Mouse (Mus musculus): ENCODE results near the gene S1pr5.
"Not testable (repeated sequence)": the region's sequence is repeated elsewhere in the genome, so short reads cannot be mapped to it uniquely, and the experiment has no call there.

Gene S1pr5

DNA sequence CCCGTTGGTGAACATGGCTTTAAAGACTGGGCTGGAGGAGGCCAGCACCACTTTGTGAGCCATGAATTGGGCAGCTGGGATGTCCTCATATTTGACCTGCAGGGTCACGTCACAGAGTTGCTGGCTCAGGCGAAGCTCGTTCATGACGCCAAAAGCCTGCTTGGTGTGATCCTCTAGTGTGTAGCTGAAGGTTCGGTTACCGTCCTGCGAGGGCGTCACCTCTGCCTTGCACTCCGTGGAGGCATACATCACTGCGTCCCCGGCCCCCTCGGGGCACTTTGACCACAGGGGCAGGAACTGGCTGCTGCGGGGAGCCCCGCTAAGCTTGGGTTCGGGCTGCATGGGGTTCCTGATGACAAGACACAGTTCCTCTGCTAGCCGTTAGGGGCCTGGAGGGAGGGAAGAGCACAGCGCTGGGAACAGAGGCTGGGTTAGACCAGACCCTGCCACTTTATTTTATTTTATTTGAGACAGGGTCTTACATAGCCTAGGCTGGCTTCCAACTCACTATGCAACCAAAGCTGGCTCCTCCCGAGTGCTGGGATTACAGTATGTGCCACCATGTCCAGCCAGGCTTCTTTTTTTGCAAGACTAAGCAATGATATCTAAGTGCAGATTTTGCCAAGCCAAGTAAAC is 10.8 kb downstream of the S1pr5 start:
- no peak for DNase-seq (ENCODE audit: low spot score)

- DNase-seq (ENCODE audit: low spot score) = no peak
Observed at GRCm38 (mm10) chr9:21236991-21237367, 11.3 kb downstream of the S1pr5 start.

DNA sequence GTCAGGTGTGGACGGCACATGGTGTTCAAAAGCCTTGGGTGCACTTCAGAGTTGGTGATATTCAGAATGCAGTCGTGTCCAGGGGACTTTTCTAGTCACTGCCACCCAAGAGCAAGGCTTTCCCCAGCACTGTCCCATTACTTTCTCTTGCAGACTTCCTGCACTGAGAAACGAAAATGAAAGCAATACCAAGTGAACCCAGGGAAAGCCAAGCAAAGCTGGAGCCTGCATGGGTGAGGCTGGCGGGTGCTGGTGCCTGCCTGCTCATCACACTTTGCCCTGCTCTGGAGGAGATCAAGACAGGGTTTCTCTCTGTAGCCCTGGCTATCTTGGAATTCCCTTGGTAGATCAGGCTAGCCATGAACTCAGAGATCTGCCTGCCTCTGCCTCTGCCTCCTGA is 12.9 kb downstream of the S1pr5 start:
- DNase-seq (ENCODE audit: low spot score) = no peak

GRCm38 (mm10) chr9:21233805-21234204 is 14.4 kb downstream of the S1pr5 start:
- no peak for DNase-seq (ENCODE audit: low spot score)

- no peak for DNase-seq (ENCODE audit: low spot score)
Observed at GRCm38 (mm10) chr9:21233366-21233765, 14.9 kb downstream of the S1pr5 start.

DNA sequence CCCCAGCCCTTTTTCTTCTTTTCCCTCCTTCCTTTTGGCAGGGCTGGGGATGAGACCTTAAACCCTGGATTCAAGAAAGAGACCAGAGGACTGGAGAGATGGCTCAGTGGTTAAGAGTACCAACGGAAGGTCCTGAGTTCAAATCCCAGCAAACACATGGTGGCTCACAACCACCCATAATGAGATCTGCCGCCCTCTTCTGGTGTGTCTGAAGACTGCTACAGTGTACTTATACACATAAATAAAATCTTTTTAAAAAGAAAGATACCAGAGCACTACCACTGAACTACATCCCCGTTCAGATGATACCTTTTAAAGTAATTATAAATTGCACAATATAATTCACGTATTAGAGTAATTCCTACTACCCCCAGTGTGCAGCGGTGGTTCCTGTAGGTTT is 15.4 kb downstream of the S1pr5 start:
- DNase-seq (ENCODE audit: low spot score) = no peak

DNA sequence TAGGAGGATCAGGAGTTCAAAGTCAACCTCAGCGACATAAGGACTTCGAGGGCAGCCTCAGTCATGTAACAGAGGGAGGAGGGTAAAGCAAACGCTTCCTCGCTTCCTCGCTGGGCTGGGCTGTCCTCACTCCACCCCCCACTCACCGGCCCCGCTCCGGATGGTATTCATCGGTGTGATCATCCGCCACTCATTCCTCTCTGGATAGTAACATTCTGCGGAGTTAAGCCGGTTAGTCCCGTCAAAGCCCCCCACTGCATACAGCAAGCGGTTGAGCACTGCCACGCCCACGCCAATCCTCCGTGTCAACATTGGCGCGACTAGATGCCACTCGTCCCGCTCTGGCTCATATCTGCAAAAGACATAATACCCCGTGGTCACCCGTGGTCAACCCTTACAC is 16.7 kb downstream of the S1pr5 start:
- DNase-seq (ENCODE audit: low spot score) = no peak

DNA sequence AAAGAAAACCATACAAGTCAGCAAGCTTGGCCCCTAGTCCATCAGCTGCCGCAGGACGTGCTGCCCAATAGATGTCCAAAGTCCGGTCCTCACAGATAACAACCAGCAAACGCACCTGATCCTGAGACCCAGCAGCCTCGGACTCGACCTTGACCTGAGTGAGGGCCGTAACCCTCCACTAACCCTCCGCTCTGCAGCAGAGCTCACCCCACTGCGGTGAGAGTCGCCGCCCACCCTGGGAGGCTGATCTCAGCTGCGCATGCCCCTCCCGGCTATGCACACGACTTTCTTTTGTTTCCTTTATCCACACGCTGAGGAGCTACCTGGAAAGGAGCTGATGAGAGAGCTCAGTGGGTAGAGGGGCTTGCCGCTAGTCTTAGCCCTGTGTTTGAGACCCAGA is 20.9 kb downstream of the S1pr5 start:
- DNase-seq (ENCODE audit: low spot score) = no peak

GRCm38 (mm10) chr9:21225415-21225758 is 22.9 kb downstream of the S1pr5 start:
- no peak for DNase-seq (ENCODE audit: low spot score)

- no peak for DNase-seq (ENCODE audit: low spot score)
Observed at GRCm38 (mm10) chr9:21224576-21225414, 23.4 kb downstream of the S1pr5 start.

- DNase-seq (ENCODE audit: low spot score) = no peak
Observed at GRCm38 (mm10) chr9:21223906-21224305, 24.3 kb downstream of the S1pr5 start.

GRCm38 (mm10) chr9:21223490-21223889 is 24.8 kb downstream of the S1pr5 start:
- not testable (repeated sequence) for DNase-seq (ENCODE audit: low spot score)

DNA sequence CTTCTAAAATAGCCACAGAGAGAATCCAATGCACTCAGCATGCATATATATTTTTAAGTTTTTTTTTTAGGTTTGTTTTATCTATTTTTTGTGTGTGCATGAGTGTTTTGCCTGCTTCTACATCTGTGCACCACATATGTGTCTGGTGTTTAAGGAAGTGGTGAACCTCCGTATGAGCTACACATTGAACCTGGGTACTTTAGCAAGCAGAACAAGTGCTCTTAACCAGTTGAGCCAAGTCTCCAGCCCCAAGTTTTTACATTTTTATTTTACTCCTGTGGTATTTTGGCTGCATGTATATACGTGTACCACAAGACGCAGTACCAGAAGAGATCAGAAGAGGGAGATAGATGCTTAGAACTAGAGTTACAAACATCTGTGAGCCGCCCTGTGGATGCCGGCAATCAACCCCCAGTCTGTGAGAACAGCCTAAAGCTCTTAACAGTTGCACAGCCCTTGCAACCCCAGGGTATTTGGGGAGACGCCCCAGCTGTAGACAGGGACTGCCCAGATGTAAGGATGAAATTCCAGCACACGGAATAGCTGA is 26.8 kb downstream of the S1pr5 start:
- no peak for DNase-seq (ENCODE audit: low spot score)

DNA sequence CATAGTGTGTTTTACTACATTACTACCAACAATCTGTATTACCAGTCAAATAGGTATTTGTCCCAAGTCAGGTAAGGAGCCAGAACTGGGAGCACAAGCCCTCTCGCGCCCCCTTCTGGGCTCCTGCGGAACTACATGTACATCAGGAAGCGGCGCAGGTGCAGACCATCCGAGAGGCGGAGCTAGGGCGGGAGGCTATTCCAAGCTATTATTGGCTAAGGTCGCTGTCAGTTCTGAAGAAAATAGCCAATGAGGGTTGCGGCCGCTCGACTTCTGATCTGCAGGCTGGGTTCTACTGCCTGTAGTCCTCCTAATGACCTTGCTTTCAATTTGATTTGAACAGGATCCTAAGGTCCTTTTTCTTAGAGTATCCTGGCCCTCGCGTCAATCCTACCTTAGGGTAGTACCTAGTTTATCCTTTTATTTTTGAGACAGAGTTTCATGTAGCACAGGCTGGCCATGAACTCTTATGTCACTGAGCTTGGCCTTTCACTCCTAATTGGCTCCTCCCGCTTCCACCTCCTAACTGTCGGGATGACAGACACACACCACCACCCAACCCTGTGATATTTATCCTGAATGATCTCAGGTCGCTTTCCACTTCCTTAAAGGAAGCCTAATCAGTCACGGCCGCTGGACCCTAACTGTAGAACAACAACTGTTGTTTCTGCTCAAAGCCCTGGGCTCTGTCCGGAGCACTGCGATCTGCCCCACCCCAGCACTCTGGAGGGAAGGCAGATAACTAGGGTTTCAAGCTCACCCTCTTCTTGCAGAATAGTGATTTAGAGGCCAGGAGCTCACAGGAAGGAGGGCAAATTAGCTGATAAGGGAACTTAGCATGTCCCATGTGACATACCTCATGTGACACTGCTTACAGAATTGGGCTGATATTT is 27.5 kb downstream of the S1pr5 start:
- peak; percentile 75 for DNase-seq (ENCODE audit: low spot score)

GRCm38 (mm10) chr9:21219820-21220219 is 28.4 kb downstream of the S1pr5 start:
- DNase-seq (ENCODE audit: low spot score) = no peak

DNA sequence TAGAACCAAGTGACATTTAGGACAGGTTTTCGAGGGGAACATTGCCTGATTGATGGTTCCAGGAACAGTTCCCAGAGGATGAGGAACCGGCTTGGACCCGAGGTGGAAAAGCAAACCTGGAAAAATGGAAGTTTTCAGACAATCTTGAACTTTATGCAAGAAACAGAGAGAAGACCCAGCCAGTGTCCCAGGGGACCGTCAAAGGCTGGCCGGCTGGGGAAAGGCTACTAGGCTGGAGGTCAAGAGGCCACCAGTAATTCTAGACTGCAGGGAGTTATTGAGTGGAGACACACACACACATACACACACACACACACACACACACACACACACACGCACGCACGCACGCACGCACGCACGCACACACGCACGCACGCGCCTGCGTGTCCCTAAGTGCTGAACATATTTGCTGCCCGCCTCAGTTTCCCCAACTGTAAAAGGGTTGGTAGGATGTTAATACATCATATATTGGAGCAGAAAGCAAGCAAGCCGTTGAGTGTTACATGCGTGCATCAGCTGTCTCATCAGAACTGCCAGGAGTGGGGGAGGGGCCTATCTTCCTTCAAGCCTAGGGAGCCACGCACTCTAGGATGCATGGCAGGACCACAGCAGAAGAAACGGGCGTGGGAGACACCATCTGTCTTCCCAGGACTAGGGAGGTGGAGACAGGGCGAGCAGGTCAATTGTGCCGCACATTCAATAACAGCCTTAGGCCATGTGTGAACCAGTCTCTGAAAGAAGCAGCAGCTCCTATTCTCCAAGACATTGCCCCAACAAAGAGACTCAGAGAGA is 32.0 kb downstream of the S1pr5 start:
- no peak for DNase-seq (ENCODE audit: low spot score)

DNA sequence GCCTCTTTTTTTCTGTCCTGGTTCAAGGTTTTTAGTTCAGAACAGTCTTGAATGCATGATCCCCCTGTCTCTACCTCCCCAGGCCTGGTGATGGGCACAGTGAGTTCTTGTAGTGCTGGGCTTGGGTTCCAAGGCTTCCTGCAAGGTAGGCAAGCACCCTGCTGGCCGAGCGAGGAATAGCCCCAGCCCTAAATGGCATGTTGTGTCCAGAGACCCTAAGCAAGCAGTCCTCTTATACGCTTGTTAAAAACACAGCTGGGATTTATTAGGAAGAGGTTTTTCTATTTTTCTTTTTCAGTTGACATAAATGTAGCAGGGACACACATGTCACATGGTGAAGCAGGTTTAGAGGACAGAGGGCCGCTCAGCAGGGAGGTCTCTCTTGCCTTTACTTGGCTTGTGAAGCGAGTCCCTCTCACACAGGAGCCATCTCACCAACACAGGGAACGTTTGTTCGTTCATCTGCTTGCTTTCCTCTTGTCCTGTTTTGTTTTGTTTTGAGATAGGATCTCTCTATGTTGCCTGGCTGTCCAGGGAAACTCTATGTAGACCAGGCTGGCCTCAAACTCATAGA is 34.5 kb downstream of the S1pr5 start:
- DNase-seq (ENCODE audit: low spot score) = no peak

DNA sequence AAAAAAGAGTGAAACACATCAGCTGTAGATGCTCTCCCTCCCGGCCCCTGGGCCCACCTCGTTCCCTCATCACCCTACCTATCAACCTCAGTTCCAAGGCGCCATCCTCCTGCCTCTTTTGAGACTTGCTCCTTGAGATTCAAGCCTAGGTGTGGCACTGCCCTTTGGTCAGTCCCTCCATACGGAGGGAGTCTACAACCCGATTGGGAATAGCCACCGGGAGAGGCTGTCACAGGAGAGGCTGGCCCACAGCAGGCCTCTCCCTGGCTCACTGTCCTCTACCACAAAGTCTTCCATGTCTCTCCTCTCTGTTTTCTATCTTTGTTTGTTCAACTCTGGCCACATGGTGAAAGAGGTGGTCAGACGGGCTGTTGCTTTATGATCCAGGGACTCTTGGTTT is 36.6 kb downstream of the S1pr5 start:
- no peak for DNase-seq (ENCODE audit: low spot score)

DNA sequence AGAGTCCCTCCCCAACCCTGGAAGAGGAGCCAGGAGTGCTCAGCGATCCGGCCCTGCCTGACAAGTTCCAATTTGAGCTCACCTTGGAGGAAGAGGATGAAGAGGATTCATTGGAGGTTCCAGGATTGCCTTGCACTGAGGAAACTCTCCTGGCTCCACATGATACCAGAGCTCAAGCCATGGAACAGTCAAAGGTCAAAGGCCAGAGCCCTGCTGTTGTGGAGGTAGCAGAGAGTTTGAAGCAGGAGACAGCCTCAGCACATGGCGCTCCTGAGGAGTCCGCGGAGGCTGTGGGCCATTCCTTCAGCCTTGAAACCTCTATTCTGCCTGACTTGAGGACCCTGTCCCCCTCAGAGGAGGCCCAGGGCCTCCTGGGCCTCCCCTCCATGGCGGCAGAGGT is 37.4 kb downstream of the S1pr5 start:
- DNase-seq (ENCODE audit: low spot score) = no peak

DNA sequence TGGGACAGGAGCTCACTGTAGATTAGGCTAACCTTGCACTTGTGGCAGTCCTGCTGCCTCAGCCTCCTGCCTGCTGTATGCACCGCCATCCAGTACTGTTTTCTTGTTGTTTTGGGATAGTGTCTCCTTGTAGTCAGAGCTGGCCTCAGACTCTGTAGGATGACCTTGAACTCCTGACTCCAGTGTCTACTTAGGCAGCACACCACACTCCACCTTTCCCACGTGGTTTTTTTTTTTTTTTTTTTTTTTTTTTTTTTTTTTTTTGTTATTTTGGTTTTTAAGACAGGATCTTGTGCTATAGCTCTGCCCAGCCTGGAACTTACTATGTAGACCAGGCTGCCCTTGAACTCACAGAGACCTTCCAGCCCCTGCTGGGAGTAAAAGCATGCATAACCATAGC is 39.6 kb downstream of the S1pr5 start:
- no peak for DNase-seq (ENCODE audit: low spot score)

DNA sequence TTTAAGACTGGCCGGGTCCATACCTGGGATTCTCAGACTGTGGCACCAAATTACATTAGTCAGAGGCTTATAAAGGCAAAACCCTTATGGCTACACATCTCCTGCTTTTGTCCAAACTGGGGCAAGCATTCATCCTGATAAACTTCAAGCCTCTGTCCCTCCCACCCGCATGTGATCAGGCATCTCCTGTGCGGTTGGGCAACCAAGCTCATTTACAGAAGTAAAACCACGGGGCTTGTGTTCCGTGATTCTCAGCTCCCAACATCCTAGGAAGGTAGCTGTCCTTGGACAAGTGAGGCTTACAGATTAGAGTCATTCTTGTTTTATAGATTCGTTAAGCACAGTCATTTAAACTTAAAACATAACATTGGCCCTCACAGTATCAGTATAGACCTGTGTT is 41.4 kb downstream of the S1pr5 start:
- no peak for DNase-seq (ENCODE audit: low spot score)

Data from ovary, postnatal 10 days (tissue).